Mouse (Mus musculus) testis, adult 2 months (tissue): ENCODE results near the gene Muc4.

Experiments used
- CTCF ChIP-seq: fragments of 200-500 bp; IDR thresholded peaks from 2 replicates; pipeline ENCODE4 v1.5.1; 2012; ENCODE audit warnings: low read depth, mild to moderate bottlenecking, inconsistent platforms, low read length, moderate library complexity; ENCODE audit not compliant: control insufficient read depth, insufficient read depth, insufficient replicate concordance
- POLR2A ChIP-seq: fragments of 200-500 bp; IDR thresholded peaks from 2 replicates; pipeline ENCODE4 v1.6.1; 2012; ENCODE audit warnings: low read depth, mild to moderate bottlenecking, inconsistent platforms, low read length, moderate library complexity; ENCODE audit not compliant: control insufficient read depth

DNA sequence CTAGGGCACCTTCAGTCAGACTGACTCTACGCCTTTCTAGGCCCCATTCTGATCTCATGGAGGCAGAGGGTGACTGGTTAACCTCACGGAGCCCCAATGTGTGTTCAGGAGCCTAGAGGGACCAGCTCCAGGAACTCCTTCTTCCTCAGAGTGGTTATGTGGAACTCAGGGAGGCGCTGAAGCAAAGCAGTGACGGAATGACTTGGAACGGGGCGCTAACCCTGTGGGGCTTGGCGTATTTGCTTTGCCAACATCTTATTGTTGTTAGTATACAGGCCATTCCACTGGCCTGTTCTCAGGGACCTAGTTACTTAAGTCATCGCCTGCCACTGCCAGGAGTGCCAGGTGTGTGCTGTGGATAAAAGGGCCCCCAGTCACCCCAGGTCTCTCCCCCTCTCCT, 26.6 kb upstream of the Muc4 start:
- TF ChIP-seq POLR2A: no peak
- TF ChIP-seq CTCF: no peak
